Mouse (Mus musculus) bone marrow, adult 2 months (tissue): Measurements from ENCODE around the gene Syt13. TPM values are rescaled to one million over a fixed set of nuclear protein-coding genes. Genes with fewer than 3 reads are reported as not detected.

Experiments
- H3K27ac ChIP-seq: fragments of 200-500 bp; 2 replicates; pipeline ENCODE4 v1.5.1; 2012; ENCODE audit warnings: low read depth, mild to moderate bottlenecking, control low read depth, inconsistent platforms, low read length; ENCODE audit not compliant: control insufficient read depth, poor library complexity, insufficient read depth
- H3K4me1 ChIP-seq: fragments of 200-500 bp; 2 replicates; pipeline ENCODE4 v1.6.1; 2011; ENCODE audit warnings: low read length; ENCODE audit not compliant: control insufficient read depth, insufficient read depth
- H3K4me3 ChIP-seq: fragments of 200-500 bp; replicated peaks from 2 replicates; pipeline ENCODE3; 2011; ENCODE audit warnings: mild to moderate bottlenecking, low read depth, low read length, control low read depth; ENCODE audit not compliant: control insufficient read depth
- CTCF ChIP-seq: fragments of 200-500 bp; IDR thresholded peaks from 2 replicates; pipeline ENCODE4 v1.5.1; 2011; ENCODE audit warnings: low read length, control low read depth; ENCODE audit not compliant: control insufficient read depth, insufficient read depth
- POLR2A ChIP-seq: fragments of 200-500 bp; IDR thresholded peaks from 2 replicates; pipeline ENCODE4 v1.6.1; 2011; ENCODE audit warnings: low read depth, mild to moderate bottlenecking, control low read depth, low read length, borderline replicate concordance; ENCODE audit not compliant: control insufficient read depth
- WGBS: fragments of 180-500 bp; shearing (Covaris S2); methylation state at CpG from one replicate; pipeline ENCODE4 v1.1.7; 2018; 5-methylcytosine and 5-hydroxymethylcytosine counted together
- polyA plus RNA-seq: library from polyadenylated mRNA; stranded (reverse); fragments of >200 nt; gene quantifications from 2 replicates; pipeline ENCODE4 v1.2.4, GENCODE M21; 2011; ENCODE audit warnings: low replicate concordance; ENCODE audit not compliant: missing spikeins, insufficient read depth, insufficient read length

Syt13 gene
- polyA plus RNA-seq, 1 experiment = not detected

DNA sequence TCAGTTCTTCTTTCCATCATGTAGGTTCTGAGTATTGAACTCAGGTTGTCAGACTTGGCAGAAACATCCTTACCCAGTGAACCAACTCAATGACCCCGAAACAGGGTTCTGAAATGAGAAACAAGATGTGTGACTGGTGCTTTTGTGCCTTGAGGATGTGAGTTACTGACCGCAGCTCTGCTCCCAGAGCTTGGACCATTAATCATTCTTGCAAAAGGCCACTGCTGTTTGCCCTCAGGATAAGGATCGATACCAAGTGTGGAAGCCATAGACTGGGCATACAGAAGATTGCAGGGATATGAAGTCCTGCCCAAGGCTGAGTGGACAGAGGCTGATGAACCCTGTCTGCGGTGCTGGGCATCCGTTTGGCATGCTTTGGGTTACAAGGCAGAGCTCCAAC is 23.2 kb downstream of the Syt13 start:
- TF ChIP-seq POLR2A (no peak), CTCF (no peak)
- Histone ChIP-seq H3K27ac (no peak overlapping the region), H3K4me1 (no peaks in the 10 kb centered on the region), H3K4me3 (no peak overlapping the region)
- WGBS = 77% methylated on average over 5 of the region's 5 CpGs

DNA sequence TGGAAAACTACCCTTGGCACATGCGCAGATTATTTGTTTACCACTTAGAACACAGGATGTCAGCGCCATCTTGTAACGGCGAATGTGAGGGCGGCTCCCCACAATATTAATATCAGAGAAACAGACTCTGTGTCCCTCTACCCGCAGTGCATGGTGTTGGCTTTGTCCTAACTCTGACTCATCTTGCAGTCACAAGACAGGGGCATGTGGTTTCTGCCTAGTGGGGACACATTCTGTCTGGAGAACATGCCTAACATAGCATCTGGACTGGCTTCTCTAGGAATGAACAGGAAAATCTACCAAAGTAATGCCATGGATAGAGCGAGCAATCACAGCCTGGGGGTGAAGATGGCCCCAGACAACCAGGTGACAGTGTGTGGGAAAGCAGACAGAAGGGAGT is 23.9 kb downstream of the Syt13 start:
- no peak for TF ChIP-seq CTCF
- TF ChIP-seq POLR2A = no peak
- Histone ChIP-seq H3K27ac (no peak overlapping the region), H3K4me1 (no peaks in the 10 kb centered on the region), H3K4me3 (no peak overlapping the region)
- 85% methylated on average over 7 of the region's 7 CpGs for WGBS

DNA sequence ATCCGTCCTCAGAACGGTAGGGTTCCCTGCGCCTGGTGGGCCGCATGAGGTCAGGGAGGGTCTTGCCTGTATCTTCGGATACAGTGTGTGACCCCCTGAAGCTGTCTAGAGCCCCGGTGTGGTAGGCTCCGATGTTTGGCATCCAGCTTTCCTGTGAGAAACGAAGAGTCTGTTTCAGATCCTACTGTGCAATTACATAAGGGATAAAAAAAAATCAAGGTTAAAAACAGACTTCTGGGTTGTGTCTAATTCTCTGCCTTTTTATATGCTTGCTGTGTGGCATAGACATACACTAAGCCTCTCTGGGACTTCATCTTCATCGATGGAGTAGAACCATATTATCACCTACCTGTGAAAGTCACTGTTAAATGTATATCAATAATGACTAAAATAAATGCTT is 26.1 kb downstream of the Syt13 start:
- no peak for TF ChIP-seq POLR2A
- no peak for TF ChIP-seq CTCF
- no peak overlapping the region for H3K27ac ChIP-seq
- no peaks in the 10 kb centered on the region for H3K4me1 ChIP-seq
- no peak overlapping the region for H3K4me3 ChIP-seq
- 79% methylated on average over 9 of the region's 9 CpGs for WGBS

DNA sequence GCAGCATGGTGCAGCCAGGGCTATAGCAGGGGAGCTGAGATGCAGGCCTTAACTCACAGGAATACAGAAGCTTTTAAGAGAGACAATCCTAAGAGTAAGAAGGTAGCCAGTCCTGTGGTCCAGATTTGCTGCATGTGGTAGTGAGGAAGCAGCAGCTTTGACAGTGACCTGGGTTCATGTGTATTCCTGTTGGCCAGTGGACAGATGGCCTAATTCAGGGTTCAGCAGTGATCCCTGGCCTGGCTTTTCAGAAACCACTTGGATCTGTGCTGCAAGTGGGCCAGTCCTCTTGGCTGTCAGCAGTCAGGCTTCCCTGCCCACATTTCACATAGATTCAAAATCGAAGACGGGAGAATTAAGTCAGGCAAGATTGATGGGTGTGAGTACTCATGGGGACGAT is 26.6 kb downstream of the Syt13 start:
- 94% methylated on average over 3 of the region's 3 CpGs for WGBS
- H3K4me1 ChIP-seq = no peaks in the 10 kb centered on the region
- TF ChIP-seq CTCF = no peak
- no peak for TF ChIP-seq POLR2A

DNA sequence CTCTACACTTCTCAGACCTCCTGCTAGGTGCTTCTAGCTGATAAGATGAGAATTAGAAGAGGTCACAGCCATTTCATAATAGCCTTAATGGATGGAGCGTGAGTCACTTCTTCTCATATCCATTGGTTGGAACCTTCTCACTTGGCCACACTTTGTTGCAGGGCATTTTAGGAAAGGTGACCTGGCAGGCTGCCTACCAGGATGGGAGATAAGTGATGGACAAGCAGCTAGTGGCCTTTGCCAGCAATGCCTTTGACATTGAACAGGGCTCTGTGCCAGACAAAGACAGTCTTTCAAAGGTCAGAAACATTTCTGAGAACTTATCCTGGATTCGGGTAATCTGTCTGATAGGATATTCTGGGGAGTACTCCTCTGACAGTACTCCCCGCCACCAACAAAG is 28.5 kb downstream of the Syt13 start:
- Histone ChIP-seq H3K4me1 (no peaks in the 10 kb centered on the region), H3K4me3 (no peak overlapping the region), H3K27ac (no peak overlapping the region)
- WGBS = 87% methylated on average over 3 of the region's 3 CpGs
- no peak for TF ChIP-seq CTCF
- no peak for TF ChIP-seq POLR2A

More for the DNA sequence above, 26.6 kb downstream of the Syt13 start:
- no peak overlapping the region for H3K4me3 ChIP-seq
- H3K27ac ChIP-seq = no peak overlapping the region

DNA sequence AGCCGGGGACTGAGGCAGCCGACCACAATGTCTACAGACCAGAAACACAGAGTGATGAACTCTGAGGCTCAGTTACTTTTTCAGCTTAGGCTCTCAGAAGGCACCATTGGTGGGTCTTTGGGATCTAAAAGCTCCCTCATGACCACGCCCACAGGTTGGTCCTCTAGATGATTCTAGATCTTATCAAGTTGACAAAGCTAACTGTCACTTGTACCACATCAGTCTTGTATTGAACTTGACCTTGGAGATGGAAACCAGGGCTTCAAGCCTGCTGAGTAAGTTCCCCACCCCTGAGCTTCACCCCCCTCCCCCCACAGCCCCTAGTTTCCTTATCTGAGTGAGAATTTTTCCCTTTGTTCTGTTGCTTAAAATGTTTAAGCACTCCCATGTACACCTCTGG is 29.5 kb downstream of the Syt13 start:
- TF ChIP-seq POLR2A = no peak
- TF ChIP-seq CTCF = no peak
- WGBS = 69% methylated on average over 3 of the region's 3 CpGs
- Histone ChIP-seq H3K4me1 (no peaks in the 10 kb centered on the region), H3K4me3 (no peak overlapping the region), H3K27ac (no peak overlapping the region)

DNA sequence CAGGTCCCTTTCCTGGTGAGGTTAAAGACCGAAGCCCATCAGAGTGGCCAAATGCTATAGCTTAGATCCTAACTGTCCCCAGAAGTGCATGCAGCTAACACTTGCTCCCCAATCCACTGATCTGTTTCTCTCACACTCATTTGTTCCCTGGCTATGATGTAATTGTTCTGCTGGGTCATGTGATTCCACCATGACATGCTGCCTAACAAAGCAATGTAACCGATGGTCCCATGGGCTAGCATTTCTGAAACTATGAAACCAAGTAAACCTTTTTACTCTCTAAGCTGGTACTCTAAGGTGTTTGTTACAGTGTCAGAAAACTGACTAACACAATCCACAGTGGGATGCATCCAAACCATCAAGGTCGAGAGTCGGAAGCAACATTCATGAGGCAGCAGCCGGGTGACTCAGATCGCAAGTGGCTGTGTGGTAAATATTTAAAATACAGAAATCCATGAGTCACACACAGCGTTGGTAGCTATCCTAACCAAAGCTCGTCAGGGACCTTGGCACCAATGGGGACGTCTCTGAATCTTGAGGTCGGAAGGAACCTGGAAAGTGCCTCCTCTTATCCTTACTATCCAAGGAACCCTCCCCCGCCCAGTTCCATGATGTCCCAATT is 30.3 kb downstream of the Syt13 start:
- Histone ChIP-seq H3K4me1 (no peaks in the 10 kb centered on the region), H3K27ac (no peak overlapping the region), H3K4me3 (no peak overlapping the region)
- 85% methylated on average over 11 of the region's 11 CpGs for WGBS
- no peak for TF ChIP-seq POLR2A
- TF ChIP-seq CTCF = no peak

DNA sequence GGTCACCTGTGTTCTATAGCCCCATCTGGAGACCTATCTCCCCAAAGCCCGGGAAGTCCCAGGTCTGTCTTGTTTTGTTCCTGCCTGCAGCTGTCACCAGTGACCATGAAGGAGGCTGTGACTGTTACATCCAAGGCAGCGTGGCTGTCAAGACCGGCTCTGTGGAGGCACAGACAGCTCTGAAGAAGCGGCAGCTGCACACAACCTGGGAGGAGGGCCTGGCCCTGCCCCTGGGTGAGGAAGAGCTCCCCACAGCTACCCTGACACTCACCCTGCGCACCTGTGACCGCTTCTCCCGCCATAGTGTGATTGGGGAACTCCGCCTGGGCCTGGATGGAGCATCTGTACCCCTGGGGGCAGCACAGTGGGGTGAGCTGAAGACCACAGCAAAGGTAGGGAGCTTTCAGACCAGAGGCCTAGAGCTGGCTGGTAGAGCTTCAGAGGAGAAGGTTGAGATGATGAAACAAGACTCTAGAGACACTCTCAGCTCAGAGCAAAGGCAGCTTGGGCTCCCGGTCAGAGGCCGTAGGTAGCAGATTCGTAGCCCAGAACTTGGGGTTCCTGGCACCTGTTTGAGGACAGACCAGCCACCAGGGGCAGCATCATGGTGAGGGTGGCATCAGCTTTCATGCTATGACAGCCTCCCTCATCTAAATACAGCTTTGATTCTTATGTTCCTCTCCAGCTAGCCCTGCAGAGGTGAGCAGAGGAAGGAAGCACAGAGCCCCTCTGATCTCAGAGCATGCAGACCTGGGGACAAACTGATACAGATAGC is 31.1 kb downstream of the Syt13 start:
- TF ChIP-seq CTCF (no peak), POLR2A (no peak)
- Histone ChIP-seq H3K27ac (no peak overlapping the region), H3K4me1 (no peaks in the 10 kb centered on the region), H3K4me3 (no peak overlapping the region)
- 75% methylated on average over 11 of the region's 11 CpGs for WGBS
